Mouse (Mus musculus) liver, embryonic 14 days (tissue): Measurements from ENCODE around the gene Cd209e. TPM values are rescaled to one million over a fixed set of nuclear protein-coding genes. Genes with fewer than 3 reads are reported as not detected.

Source experiments
- polyA plus RNA-seq: library from polyadenylated mRNA; depleted of rRNA; stranded (reverse); fragments of >200 nt; gene quantifications from 2 replicates; pipeline ENCODE4 v1.2.3, GENCODE M21; 2012; rRNA removed

Cd209e gene
- polyA plus RNA-seq, result not detected in 2 replicates

GRCm38 (mm10) chr8:3854209-3854608 lies at the start of gene Cd209e:
Gene Cd209e, minus strand, starts transcription at chr8:3854309.

GRCm38 (mm10) chr8:3878455-3878854 lies 24.3 kb upstream of the Cd209e start, which contains the start of gene Cd209d:
Gene Cd209d, minus strand, starts transcription at chr8:3878555.

Other genes with a start within 250 kb of the Cd209e start
- gene Xab2, start 233.0 kb downstream of the Cd209e start, polyA plus RNA-seq, result 25.8 and 27.8 TPM in 2 replicates
- gene Pet100, start 232.8 kb downstream of the Cd209e start, polyA plus RNA-seq, result 32.5 and 36.6 TPM in 2 replicates
- not detected in 2 replicates for gene Pcp2, start 228.8 kb downstream of the Cd209e start, polyA plus RNA-seq
- 46.1 and 55.2 TPM in 2 replicates for gene Stxbp2, start 223.4 kb downstream of the Cd209e start, polyA plus RNA-seq
- 0.03 TPM in 1 of 2 replicates, not detected in the other for gene Retn, start 198.5 kb downstream of the Cd209e start, polyA plus RNA-seq
- gene Mcemp1, start 188.6 kb downstream of the Cd209e start, polyA plus RNA-seq, result 1.2 and 1.8 TPM in 2 replicates
- 1.7 and 2.2 TPM in 2 replicates for gene Fcor, start 181.9 kb downstream of the Cd209e start, polyA plus RNA-seq
- gene Trappc5, start 178.0 kb downstream of the Cd209e start, polyA plus RNA-seq, result 12.6 and 13.2 TPM in 2 replicates
- not detected in 2 replicates for gene Fcer2a, start 160.1 kb downstream of the Cd209e start, polyA plus RNA-seq
- gene Clec4g, start 133.7 kb downstream of the Cd209e start, polyA plus RNA-seq, result 3.0 and 3.5 TPM in 2 replicates
- gene Cd209a, start 105.3 kb downstream of the Cd209e start, polyA plus RNA-seq, result 0.06 and 0.07 TPM in 2 replicates
- not detected in 2 replicates for gene Cd209d, start 24.2 kb upstream of the Cd209e start, polyA plus RNA-seq
- not detected in 2 replicates for gene Cd209b, start 72.5 kb upstream of the Cd209e start, polyA plus RNA-seq
- gene Cd209c, start 100.4 kb upstream of the Cd209e start, polyA plus RNA-seq, result 0.09 TPM in 1 of 2 replicates, not detected in the other